Mouse (Mus musculus): ENCODE measurements around the gene Ear14. TPM values are rescaled to one million over a fixed set of nuclear protein-coding genes. Genes with fewer than 3 reads are reported as not detected.
A peak's percentile ranks its signal among the peaks of the same experiment; 100 is the strongest.
"Not testable (repeated sequence)": the region's sequence is repeated elsewhere in the genome, so short reads cannot be mapped to it uniquely, and the experiment has no call there.

Ear14 gene
- not detected for total RNA-seq (2021)
- long read RNA-seq, experiment 1 = 0 reads
- long read RNA-seq, experiment 2 = 0 reads

GRCm38 (mm10) chr14:51203115-51203514, at the start of gene Ear14:
Ear14 (plus strand) TSS chr14:51203391.
- no peak for DNase-seq (ENCODE audit: low spot score in 2 of 2)

- DNase-seq (ENCODE audit: low spot score in 2 of 2) = no peak
Observed at GRCm38 (mm10) chr14:51156056-51156735, 47.0 kb upstream of the Ear14 start.

DNA sequence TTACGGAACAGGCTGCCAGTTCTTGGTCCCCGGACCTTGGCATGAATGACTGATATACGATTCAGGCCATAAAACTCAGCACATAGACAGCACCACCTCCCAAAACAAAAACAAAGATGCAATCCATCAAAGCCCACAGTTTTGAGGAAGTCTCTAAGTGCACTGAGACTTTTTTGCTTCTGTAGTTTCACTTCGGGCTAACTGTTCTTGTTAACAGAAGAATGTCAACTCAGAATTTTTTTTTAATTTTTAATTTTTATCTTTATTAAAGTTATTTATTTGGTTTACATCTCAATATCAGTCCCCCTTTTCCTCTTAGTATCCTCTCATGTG, 46.5 kb upstream of the Ear14 start:
- no peak for DNase-seq (ENCODE audit: low spot score in 2 of 2)

DNA sequence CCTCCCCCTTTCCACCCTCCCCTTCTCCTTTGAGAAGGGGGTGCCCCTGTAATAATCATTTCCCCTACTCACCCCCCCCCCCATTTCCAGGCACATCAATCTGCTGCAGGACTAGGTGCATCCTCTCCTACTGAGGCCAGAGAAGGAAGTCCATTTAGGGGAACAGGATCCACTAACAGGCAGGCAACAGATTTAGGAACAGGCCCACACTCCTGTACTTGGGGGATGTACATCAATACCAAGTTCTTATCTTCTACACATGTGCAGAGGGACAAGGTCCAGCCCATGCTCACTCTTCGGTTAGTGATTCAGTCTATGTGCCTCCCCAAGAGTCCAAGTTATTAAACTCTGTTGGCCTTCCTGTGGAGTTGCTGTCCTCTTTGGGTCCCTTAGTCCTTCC, 46.1 kb upstream of the Ear14 start:
- no peak for DNase-seq (ENCODE audit: low spot score in 2 of 2)

- DNase-seq (ENCODE audit: low spot score in 2 of 2) = not testable (repeated sequence)
Observed at GRCm38 (mm10) chr14:51161976-51162375, 41.2 kb upstream of the Ear14 start, which contains the start of gene Rnase2b. Rnase2b (plus strand) TSS chr14:51162260.

GRCm38 (mm10) chr14:51163323-51163722, 39.9 kb upstream of the Ear14 start:
- DNase-seq (ENCODE audit: low spot score in 2 of 2) = not testable (repeated sequence)

DNA sequence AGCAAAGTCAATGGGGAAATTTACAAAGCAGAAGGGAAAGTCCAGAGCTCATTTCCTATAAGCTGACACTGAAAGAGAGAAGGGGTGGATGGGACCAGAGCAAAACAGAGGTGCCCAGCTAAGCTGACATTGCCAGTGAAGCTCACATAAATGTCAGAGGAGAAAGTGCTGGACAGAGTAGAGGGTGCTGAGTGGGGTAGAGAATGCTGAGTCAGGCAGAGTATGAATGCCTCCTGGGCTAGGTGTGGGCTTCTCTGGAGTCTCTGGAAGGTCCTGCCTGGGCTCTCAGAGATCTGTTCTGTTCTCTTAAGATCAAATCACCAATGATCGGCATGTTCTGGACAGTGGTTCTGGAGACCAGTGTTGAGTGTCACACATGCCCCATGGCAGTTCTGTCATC, 37.8 kb upstream of the Ear14 start:
- DNase-seq (ENCODE audit: low spot score in 2 of 2) = no peak

GRCm38 (mm10) chr14:51166068-51166467, 37.1 kb upstream of the Ear14 start:
- DNase-seq (ENCODE audit: low spot score in 2 of 2) = no peak

DNA sequence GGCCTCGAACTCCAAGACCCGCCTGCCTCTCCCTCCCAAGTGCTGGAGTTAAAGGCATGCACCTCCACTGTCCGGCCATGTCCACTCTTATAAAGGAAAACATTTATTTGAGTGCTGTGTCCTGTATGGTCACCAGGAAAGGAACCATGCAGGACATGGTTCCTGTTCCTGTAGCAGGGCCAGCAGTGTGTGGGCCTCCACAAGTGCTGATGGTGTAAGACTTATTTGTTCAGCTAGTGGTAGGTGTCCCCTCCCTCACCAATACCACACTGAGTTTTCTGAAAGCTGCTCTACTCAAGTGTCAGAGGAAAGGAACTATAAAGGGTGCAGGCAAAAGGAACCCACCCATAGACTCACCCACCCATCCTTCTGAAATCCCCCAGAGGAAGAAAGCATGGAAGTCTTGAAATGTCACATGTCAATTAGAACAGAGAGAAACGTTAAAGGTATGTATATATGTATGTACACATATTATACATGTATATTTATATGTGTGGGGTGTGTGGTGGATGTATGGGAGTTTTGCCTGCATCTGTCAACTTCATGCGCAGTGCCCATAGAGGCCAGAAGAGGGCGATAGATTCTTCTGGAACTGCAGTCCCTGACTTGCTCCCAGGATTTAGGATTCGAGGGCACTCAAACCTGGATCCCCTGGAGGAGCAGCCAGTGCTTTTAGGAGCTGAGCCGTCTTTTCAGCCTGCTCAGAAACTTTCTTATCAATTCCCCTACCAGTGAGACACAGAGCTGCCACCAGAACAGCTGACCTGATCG, 30.9 kb upstream of the Ear14 start:
- DNase-seq (ENCODE audit: low spot score in 2 of 2) = peak; percentile 28 to 34

DNA sequence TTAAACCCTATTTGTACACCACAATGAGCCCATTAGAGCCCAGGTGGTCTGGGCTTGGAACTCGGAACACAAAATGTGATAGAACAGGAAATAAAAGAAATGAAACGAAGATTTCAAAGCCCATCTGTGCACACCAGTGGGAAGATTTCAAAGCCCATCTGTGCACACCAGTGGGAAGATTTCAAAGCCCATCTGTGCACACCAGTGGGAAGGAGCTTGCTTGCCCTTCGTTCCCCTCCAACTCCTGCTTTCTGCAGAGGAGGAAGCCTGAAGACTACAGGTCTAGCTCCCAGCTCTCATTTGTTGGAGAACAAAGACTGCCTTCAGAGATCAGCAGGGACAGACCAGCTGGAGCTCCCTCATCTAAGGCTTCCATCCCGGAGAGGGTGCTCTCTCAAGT, 30.2 kb upstream of the Ear14 start:
- DNase-seq (ENCODE audit: low spot score in 2 of 2) = not testable (repeated sequence)

DNA sequence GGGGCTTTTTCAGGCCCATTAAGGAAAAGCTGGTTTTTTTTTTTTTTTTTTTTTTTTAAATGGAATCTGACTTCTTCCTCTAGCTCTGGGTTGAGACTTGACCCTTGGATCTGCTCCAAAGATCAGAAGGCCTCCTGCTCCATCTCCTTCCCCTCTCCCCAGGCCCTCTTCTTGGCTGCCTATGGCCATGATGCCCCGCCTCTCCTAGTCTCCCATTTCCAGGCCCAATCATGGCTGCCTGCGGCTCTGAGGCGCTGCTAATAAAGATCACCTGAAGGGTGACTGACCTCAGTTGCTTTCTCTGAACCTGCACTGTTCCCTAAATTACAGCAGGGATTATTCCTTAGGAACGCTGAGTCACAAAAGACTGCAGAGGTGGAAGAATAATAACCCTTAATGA, 29.3 kb upstream of the Ear14 start:
- no peak for DNase-seq (ENCODE audit: low spot score in 2 of 2)

DNA sequence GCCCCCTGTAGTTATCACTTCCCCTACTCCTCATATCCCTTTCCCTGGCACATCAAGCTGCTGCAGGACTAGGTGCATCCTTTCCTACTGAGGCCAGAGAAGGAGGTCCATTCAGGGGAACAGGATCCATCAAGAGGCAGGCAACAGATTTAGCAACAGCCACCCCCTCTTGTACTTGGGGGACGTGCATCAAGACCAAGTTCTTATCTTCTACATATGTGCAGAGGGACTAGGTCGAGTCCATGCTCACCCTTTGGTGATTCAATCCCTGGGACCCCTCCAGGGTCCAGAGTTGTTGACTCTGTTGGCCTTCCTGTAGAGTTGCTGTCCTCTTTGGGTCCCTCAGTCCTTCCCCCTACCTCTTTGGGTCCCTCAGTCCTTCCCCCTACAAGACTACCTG, 22.1 kb upstream of the Ear14 start:
- not testable (repeated sequence) for DNase-seq (ENCODE audit: low spot score in 2 of 2)

- no peak for DNase-seq (ENCODE audit: low spot score in 2 of 2)
Observed at GRCm38 (mm10) chr14:51195681-51196080, 7.5 kb upstream of the Ear14 start.

DNA sequence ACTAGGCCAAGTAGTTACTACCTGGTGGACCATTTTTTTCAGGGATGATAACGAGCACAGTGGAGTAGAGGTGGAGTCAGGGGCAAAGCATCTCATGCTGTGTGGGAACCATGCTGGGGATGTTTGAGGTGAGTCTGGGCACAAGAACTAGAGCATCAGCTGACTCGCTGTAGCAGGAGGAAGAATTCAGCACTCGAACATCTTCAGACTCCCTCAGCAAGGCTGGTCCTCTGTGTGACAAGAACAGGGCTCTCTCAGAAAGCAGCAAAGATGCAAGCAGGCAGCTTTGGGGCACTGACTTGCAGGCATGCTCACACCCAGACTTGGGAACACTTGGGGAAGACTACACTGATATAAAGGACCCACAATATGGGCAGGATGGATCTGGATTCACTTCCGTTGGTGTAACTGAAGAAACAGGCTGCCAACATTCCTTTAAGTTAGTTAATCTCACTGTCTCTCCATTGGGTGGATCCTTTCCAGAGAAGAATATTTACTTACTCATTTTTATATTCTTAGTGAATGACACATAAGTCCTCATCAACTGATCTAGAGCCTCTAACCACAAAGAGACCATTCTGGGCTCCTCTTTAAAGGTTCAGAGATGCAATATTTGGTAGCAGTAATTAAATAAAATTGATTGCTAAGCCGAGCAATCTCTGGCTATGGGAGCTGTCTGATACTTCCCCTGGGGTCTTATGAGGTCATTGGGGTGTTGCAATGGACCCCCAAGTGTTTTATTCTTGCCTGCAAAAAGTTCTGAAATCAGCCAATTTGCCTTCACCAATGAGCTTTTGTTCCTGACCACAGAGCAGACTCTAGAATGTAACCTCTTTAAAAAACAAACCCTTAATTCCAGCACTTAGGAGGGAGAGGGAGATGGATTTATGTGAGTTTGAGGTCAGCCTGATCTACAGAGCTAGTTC, 3.8 kb upstream of the Ear14 start, which contains the start of gene Ang2:
TSS of gene Ang2 (minus strand) at position 51 of the 926 bp plus-strand sequence.
- no peak for DNase-seq (ENCODE audit: low spot score in 2 of 2)

DNA sequence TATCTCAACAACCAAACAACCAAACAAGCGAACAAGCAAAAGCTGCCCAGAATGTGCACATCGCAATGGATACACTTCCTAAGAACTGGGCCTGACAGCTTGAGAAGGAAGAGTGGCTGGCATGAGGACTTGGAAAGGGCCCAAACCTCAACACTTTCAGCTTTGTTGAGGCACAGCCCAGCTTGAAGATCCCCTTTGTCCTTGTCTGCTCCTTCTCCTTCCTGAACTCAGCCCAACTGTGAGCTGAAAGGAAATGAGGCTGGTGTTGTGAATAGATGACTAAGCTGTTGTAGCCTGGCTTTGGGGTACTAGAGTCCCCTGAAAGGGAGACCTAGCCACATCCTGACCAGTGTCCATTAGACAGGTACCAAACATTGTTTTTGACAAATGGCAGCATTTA, 3.1 kb upstream of the Ear14 start:
- no peak for DNase-seq (ENCODE audit: low spot score in 2 of 2)

DNA sequence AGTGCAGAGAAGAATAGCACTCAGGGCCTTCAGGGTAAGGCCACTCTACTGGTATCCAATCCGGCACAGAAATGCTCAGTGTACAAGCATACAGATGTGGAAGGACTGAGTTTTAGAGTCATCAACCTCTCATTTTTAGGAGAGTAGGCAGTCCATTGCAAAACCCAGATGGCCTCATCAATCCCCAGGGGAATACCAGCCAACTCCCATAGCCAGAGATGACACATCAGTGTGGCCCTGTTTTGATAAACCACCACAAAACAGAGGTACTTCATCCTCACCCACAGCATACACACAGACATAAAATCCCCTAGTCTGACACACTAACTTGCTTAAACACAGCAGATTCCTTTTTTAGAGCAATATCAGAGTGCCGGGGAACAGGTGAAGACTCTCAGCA, 2.7 kb upstream of the Ear14 start:
- DNase-seq (ENCODE audit: low spot score in 2 of 2) = no peak

- not testable (repeated sequence) for DNase-seq (ENCODE audit: low spot score in 2 of 2)
Observed at GRCm38 (mm10) chr14:51220075-51220474, 16.9 kb downstream of the Ear14 start.

DNA sequence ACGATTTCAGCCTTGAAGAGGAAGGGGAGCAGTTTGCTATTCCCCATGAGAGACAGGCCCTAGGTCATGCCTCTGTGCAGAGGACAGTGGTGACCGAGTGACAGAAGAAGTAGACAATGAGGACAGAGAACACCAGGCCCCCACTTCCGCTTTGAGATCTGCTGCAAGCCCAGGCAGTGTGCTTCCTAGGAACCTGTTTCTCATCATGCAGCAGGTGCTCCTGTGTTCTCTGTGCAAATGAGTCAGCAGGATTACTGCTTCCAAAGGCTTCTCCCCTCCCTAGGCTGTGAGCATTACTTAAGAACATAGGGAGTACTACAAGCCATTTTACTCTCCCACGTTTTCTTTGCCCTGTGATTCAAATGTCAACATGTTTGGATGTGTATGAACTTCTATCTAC, 26.5 kb downstream of the Ear14 start:
- not testable (repeated sequence) for DNase-seq (ENCODE audit: low spot score in 2 of 2)

- not testable (repeated sequence) for DNase-seq (ENCODE audit: low spot score in 2 of 2)
Observed at GRCm38 (mm10) chr14:51237488-51237887, 34.3 kb downstream of the Ear14 start.

DNA sequence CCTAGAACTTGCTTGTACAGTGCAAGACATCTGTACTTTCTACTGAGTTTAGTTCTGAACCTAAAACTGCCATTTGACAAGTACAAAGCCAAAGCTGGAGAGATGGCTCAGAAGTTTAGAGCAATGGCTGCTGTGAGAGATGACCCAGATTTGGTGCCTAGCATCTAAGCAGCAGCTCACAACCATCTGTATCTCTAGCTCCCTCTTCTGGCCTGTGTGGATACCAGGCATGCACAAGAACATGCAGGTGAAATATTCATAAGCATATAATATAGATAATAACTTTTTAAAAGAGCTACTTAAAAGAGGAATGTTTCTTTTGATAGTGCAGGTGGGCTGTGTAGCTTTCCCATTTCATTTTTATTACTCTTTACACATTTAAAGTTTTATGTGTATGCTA, 37.7 kb downstream of the Ear14 start:
- peak; percentile 12 to 24 for DNase-seq (ENCODE audit: low spot score in 2 of 2)

GRCm38 (mm10) chr14:51247736-51248135, 44.5 kb downstream of the Ear14 start:
- DNase-seq (ENCODE audit: low spot score in 2 of 2) = no peak
